Mouse (Mus musculus): ENCODE measurements around the gene Platr17.
"Not testable (repeated sequence)": the region's sequence is repeated elsewhere in the genome, so short reads cannot be mapped to it uniquely, and the experiment has no call there.

The Platr17 gene

GRCm38 (mm10) chr17:33943454-33943853 lies 38.5 kb downstream of the Platr17 start:
- DNase-seq = no peak

DNA sequence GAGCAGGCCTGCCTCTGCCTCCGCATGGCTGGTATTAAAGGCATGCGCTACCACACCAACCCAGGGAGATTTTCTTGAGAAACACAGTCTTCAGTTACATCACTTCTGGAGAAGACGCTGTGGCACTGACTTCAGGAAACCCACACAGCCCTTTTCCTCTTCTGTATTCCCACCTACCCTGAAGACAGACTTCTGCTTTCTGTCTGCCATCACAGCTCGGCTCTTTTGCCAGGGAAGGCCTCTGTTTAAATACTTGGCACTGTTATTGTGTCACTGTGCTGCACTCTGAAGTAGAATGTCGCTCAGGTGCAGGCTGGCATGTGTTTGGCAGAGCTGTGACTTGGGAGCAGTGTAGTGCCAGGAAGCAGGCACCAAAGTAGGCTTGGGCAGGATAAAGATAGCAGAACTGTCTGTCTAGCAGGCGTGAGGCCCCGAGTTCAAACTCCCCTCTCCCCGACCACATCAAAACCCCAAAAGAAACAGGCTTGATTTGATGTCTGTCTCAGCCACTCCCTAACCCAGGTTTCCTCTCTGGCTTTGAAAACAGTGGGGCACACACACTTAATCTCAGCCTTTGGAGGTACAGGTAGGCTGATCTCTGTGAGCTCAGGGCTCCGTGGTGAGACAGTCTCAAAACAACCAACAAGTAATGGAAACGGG lies 42.6 kb downstream of the Platr17 start:
- no peak for DNase-seq

- DNase-seq = no peak
Observed at GRCm38 (mm10) chr17:33948090-33948904, 43.4 kb downstream of the Platr17 start.

DNA sequence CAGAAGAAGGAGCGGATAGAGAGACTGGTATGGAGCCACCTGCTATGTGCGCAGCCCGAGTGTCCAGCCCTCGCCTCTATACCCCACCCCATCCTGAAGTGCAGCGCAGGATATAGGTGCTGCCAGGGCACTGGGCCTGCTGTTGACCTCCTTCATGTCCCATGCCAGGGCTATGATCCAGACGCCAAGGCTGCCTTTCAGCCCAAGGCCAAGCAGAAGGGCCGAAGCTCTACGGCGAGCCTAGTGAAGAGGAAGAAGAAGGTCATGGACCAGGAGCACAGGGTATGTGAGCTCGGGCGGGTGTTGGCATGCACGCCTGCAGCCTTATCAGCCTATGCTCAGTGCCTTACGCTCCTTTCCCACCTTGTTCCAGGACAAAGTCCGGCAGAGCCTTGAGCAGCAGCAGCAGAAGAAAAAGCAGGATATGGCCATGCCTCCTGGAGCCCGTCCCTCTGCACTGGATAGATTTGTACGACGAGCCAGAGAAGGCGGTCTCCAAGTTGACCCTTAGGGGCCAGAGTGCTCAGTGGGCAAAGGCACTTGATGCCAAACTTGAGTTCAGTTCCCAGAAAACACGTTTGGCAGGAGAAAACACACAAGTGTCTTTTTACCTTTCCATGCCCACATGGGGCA lies 44.1 kb downstream of the Platr17 start:
- no peak for DNase-seq

- no peak for DNase-seq
Observed at GRCm38 (mm10) chr17:33950131-33950625, 45.2 kb downstream of the Platr17 start.

DNA sequence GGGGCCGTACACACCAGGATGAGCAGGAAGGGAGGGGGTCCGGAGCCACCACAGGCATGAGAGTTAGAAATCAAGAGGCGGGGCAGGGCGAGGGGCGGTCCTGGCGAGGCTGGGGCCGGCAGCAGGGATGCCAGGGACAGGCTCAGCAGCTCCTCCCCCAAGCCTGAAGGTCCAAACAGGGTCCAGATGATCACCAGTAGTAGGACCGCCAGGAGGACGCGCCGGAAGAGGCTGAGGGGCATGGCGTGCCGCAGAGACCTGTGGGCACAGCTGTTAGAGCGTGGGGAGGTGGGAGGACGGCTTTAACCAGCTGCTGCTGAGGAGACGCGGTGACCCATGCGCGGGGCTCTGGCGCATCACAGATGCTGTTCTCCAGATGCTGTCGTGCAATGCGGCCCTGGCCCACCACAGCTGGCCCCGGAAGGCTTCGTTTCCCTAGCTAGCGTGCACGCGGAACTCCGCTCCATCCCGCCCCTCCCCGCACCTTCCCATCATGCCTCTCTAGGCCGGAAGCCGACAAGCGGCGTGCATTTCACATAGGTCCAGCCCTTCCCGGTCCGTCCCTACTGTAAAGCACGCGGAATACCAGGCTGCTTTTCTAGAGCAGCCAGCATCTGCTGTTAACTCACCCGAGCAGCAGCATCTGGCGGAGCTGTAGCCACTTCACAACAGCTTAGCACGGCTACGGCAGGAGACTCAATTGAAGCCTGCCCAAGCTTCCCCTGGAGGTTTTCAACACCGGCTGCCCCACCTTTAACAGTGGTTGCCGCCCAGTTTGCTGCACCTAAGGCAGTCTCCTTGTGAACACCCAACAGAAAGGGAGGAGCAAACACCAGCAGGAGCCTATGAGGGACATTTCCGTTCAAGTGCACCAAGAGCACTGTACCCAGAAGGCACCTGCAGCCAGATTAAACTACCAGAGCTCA lies 46.3 kb downstream of the Platr17 start, which contains the start of gene B3galt4:
TSS of gene B3galt4 (minus strand) at position 468 of the 926 bp plus-strand sequence.
- peak; percentile 72 to 73 for DNase-seq

GRCm38 (mm10) chr17:33952015-33952414 lies 47.1 kb downstream of the Platr17 start:
- DNase-seq = not testable (repeated sequence)

GRCm38 (mm10) chr17:33952879-33953278 lies 47.9 kb downstream of the Platr17 start:
- DNase-seq = no peak

- no peak for DNase-seq
Observed at GRCm38 (mm10) chr17:33953310-33953709, 48.4 kb downstream of the Platr17 start.

DNA sequence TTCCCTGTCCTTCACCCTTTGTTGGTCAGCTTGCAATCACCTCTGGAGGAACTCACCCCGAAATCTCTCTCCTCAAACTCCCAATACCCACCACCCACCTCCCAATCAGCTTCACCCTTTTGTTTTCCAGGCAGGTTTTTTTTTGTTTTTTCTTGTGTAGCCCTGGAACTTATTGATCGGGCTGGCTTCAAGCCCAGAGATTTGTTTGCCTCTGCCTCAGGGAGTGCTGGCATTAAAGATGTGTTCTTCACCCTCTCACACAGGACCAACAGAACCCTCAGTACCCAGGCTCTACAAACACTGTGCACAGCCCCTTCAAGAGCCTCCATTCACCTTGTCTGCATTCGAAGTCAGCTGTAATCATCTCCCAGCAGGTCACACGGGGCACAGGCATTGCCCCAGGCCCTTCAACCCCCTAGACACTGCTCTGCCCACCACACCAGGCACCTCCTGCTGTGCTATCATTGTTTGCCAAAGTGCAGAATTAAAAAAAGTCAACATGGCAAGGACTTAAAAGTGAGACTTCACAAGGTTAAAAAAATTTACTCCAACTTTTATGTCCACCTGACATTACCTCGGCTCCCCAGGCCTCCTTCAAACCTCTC lies 49.1 kb downstream of the Platr17 start:
- DNase-seq = no peak

DNA sequence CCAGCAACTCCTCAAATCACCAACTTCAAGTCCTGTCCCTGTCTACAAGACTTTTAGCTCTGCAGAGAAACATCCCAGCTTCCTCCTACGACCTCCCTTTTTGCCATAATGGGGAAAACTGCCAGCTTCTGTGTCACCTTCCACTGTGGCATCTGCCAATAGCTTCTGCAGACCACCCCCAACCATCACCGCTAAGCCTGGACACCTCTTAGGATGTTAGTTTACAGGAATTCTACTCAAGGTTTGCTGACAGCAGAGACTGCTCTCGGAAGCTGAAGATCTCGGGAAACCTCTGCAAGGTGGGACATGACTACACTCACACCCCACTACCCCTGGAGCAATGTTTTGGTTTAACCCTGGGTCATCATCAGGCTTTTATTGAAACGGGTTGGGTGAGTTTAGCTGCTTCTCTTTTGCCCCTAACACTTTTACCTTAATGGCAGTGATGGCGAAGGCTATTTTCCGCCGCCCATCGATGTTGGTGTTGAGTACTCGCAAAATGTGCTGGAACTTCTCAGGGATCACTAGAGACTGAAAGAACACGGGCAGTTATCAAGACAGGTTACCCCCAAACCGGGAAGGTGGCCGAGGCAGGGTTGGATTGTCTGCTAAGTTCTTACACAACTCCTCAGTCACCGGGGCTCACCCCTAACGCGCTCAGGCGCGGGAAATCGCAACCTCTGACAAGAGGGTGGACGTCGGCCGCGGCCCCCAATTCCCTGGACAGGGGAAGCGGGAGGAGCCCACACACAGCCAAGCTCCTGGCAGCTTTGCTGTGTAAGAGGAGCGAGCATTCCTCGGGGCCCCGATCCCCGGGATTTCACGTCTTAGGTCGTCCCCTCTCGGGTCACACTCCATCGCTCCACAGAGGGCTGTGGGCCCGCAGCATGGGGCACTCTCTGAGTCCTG lies 50.0 kb downstream of the Platr17 start:
- DNase-seq = no peak

- peak; percentile 93 to 97 for DNase-seq
Observed at GRCm38 (mm10) chr17:33955555-33956214, 50.8 kb downstream of the Platr17 start, which contains the start of the genes Vps52 and Rps18. Gene Vps52 (plus strand): TSS chr17:33955812. Gene Rps18 (minus strand): TSS chr17:33956001.

All from cerebellum, postnatal 36 days (tissue).